Mouse (Mus musculus): ENCODE results near the gene Plekha5.

DNA sequence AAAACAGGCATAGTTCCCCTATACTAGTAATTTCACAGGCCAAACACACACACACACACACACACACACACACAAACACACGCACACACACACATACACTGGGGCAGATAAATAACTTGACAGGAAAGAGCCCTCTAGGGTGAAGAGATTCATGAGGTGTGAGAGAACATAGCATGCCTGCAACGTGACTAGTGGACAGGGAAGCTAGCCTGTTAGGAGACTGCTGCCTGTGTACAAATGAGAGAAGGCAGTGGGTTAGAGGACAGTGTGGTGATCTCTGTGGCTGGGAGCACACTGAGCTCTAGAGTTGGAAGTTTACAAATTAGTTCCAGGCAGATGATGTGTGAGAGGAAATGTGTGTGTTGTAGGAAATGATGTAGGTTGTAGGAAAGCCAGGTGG, 53.1 kb downstream of the Plekha5 start:
- TF ChIP-seq CTCF (IDR thresholded peaks at IDR 0.05; ENCODE audit: low read depth, low read length): no peak
- TF ChIP-seq POLR2A (IDR thresholded peaks at IDR 0.05; ENCODE audit: borderline replicate concordance, low read depth, low read length): no peak

All from bone marrow macrophage, adult 2 months (primary cell).